Comparison of ENCODE assay signal across 14 mouse cellular contexts in genomic region chr13:73261036-73261730, GRCm38 (mm10). TPM values are rescaled to one million over a fixed set of nuclear protein-coding genes. Genes with fewer than 3 reads are reported as not detected.
DNase-seq lines count a peak whose midpoint lies in the region; ATAC-seq lines count a peak whose summit lies in the region.
"Had no signal": no experiment of that assay in that cellular context is flagged by ENCODE, and none has a peak within 500 bp of the region (broad histone marks: within the 10 kb centered on the region; RNA-seq: fewer than 3 reads in every experiment).

No protein-coding gene starts in this region.

- intact Hi-C loops in heart, postnatal 14 days (cut with DNase I), result no loop called here

- DNase-seq in heart, postnatal 14 days, result no peak
- peak; percentile 15 for DNase-seq in embryo, embryonic 11 days
- peak; percentile 55 for DNase-seq in hindbrain, embryonic 11.5 days (ENCODE audit: low spot score)
- no peak for DNase-seq in ovary, adult 18-20 months (ENCODE audit: low spot score)
- no peak for DNase-seq in frontal cortex, adult 2 months (ENCODE audit: extremely low spot score in 1 of 2, low spot score in 1 of 2)
- no peak for DNase-seq in adipocyte (ENCODE audit: low spot score)
- DNase-seq: cerebellum, postnatal 10 days had no signal

- no peak for ATAC-seq in heart, embryonic 12.5 days (ENCODE audit: insufficient number of reproducible peaks, low FRiP score)
- ATAC-seq in hindbrain, embryonic 11.5 days (ENCODE audit: low FRiP score), result no peak
- ATAC-seq in midbrain, embryonic 12.5 days (ENCODE audit: low FRiP score, low read depth), result no peak

- H3K36me3 ChIP-seq in heart, embryonic 12.5 days, result 0 out of 2 replicates have a peak, but pooled peaks cover under 1% of the 10 kb centered on the region
- no peaks in the 10 kb centered on the region for H3K36me3 ChIP-seq in hindbrain, embryonic 11.5 days (ENCODE audit: control insufficient read depth, insufficient read depth, low read length)
- H3K36me3 ChIP-seq in midbrain, embryonic 12.5 days, result no peaks in the 10 kb centered on the region

- H3K4me2 ChIP-seq in heart, embryonic 12.5 days, result peak overlapping the region; percentile 77
- peak overlapping the region; percentile 88 for H3K4me2 ChIP-seq in hindbrain, embryonic 11.5 days (replicated peaks; ENCODE audit: low read depth, low read length)
- H3K4me2 ChIP-seq in midbrain, embryonic 12.5 days (replicated peaks), result peak overlapping the region; percentile 63

- H3K4me1 ChIP-seq in heart, embryonic 12.5 days (replicated peaks), result peaks cover 39% of the 10 kb centered on the region
- peaks cover 17% of the 10 kb centered on the region for H3K4me1 ChIP-seq in hindbrain, embryonic 11.5 days (replicated peaks; ENCODE audit: control insufficient read depth, insufficient read depth, low read length)
- peaks cover 43% of the 10 kb centered on the region for H3K4me1 ChIP-seq in midbrain, embryonic 12.5 days

- peak overlapping the region; percentile 89 for H3K9ac ChIP-seq in heart, embryonic 12.5 days
- peak overlapping the region; percentile 11; the same call in 1 of the 2 replicates for H3K9ac ChIP-seq in hindbrain, embryonic 11.5 days (ENCODE audit: low read depth, low read length)
- 0 out of 2 replicates have a peak overlapping the region, but pooled peaks have one; percentile 34 for H3K9ac ChIP-seq in midbrain, embryonic 12.5 days (replicated peaks)

- WGBS in heart, embryonic 12.5 days, result 5% methylated on average over 25 of the region's 25 CpGs
- 8% methylated on average over 18 of the region's 25 CpGs for WGBS in hindbrain, embryonic 11.5 days
- WGBS in midbrain, embryonic 12.5 days, result 5% methylated on average over 25 of the region's 25 CpGs

- H3K27me3 ChIP-seq in heart, embryonic 12.5 days (replicated peaks), result peaks cover 89% of the 10 kb centered on the region
- peaks cover 84% of the 10 kb centered on the region for H3K27me3 ChIP-seq in hindbrain, embryonic 11.5 days (ENCODE audit: control insufficient read depth, insufficient read depth, low read length)
- peaks cover 100% of the 10 kb centered on the region for H3K27me3 ChIP-seq in midbrain, embryonic 12.5 days

- no peaks in the 10 kb centered on the region for H3K9me3 ChIP-seq in heart, embryonic 12.5 days (replicated peaks)
- H3K9me3 ChIP-seq in hindbrain, embryonic 11.5 days (ENCODE audit: control insufficient read depth, low read length), result no peaks in the 10 kb centered on the region
- no peaks in the 10 kb centered on the region for H3K9me3 ChIP-seq in midbrain, embryonic 12.5 days

- H3K27ac ChIP-seq in heart, embryonic 12.5 days (ENCODE audit: poor library complexity, severe bottlenecking), result peak overlapping the region; percentile 93
- no peak overlapping the region for H3K27ac ChIP-seq in hindbrain, embryonic 11.5 days (ENCODE audit: low read depth, low read length)
- no peak overlapping the region for H3K27ac ChIP-seq in midbrain, embryonic 12.5 days (replicated peaks)
- H3K27ac ChIP-seq: left cerebral cortex, adult 2 months had no signal

- peak overlapping the region; percentile 71 for H3K4me3 ChIP-seq in heart, embryonic 12.5 days
- peak overlapping the region; percentile 45 for H3K4me3 ChIP-seq in hindbrain, embryonic 11.5 days (ENCODE audit: low read depth, low read length)
- peak overlapping the region; percentile 44 for H3K4me3 ChIP-seq in midbrain, embryonic 12.5 days
- H3K4me3 ChIP-seq: left cerebral cortex, adult 2 months had no signal

RNA-seq across cellular contexts. Expression of gene Irx4, which starts 0.9 kb away (rescaled TPM):
- 62.4 and 65.9 TPM in 2 replicates for polyA plus RNA-seq in heart, embryonic 12.5 days (2016; fragmentation: Nextera tagmentation; extraction: Ambion mirVana)
- total RNA-seq in heart, postnatal 14 days (2021), result 10 to 100 TPM; 24.5 to 27.7 TPM
- 3.9 and 4.1 TPM in 2 replicates for polyA plus RNA-seq in hindbrain, embryonic 11.5 days (2014; fragmentation: Nextera tagmentation; extraction: Ambion mirVana)
- polyA plus RNA-seq in midbrain, embryonic 12.5 days (2016; fragmentation: Nextera tagmentation; extraction: Ambion mirVana), result 0.85 and 1.5 TPM in 2 replicates
- polyA plus RNA-seq in frontal cortex, adult 2 months (2012; rRNA removed), result not detected in 2 replicates
- total RNA-seq: adrenal gland, adult 18-20 months; left cerebral cortex, adult 2 months; monocyte, adult 5-6 weeks had no signal
- polyA plus RNA-seq: C2C12; gonadal fat pad, adult 2 months had no signal

Comparison
In these comparisons a context has a peak if more than half of its experiments do, and no peak if none do; other contexts are left out.
1. H3K9ac ChIP-seq: peak in every context shown above with its lines; median percentile 89 in heart, embryonic 12.5 days; 34 in midbrain, embryonic 12.5 days; 11 in hindbrain, embryonic 11.5 days.
2. DNase-seq: peak in embryo, embryonic 11 days (single experiment) and hindbrain, embryonic 11.5 days (single experiment); none in heart, postnatal 14 days (0 of 2), ovary, adult 18-20 months (single experiment), frontal cortex, adult 2 months (0 of 2) and adipocyte (single experiment).
3. RNA of gene Irx4, which starts 0.9 kb away (polyA plus RNA-seq): 62.4 to 65.9 TPM in heart, embryonic 12.5 days; 3.9 to 4.1 TPM in hindbrain, embryonic 11.5 days, 0.85 to 1.5 TPM in midbrain, embryonic 12.5 days and not detected in frontal cortex, adult 2 months; every median in the first group is over 10 times any median in the second.
4. Peak in every context shown above with its lines, with median percentiles within 50 percentile points of each other: H3K4me2 ChIP-seq and H3K4me3 ChIP-seq.